Mouse (Mus musculus) heart, embryonic 16.5 days (tissue): ENCODE results near the gene Hecw2. TPM values are rescaled to one million over a fixed set of nuclear protein-coding genes. Genes with fewer than 3 reads are reported as not detected.

Source experiments
- ATAC-seq: fragments of 200-750 bp; cut with Nextera tagmentation; replicated peaks from 2 replicates; pipeline ENCODE4 v1.8.0; 2017; ENCODE audit warnings: moderate number of reproducible peaks; ENCODE audit not compliant: insufficient read depth, low FRiP score; ENCODE audit errors: extremely low read depth
- H3K27ac ChIP-seq: fragments of 300-500 bp; sonication (generic); 2 replicates; pipeline ENCODE4 v1.5.1; 2014; ENCODE audit warnings: mild to moderate bottlenecking, low read length, control low read depth, moderate library complexity
- H3K27me3 ChIP-seq: fragments of 300-500 bp; sonication (generic); 2 replicates; pipeline ENCODE4 v1.6.1; 2014; ENCODE audit warnings: low read length, mixed read lengths; ENCODE audit not compliant: control insufficient read depth, insufficient read depth
- H3K36me3 ChIP-seq: fragments of 300-500 bp; sonication (generic); 2 replicates; pipeline ENCODE4 v1.6.1; 2014; ENCODE audit not compliant: control insufficient read depth, insufficient read depth
- H3K4me1 ChIP-seq: fragments of 300-500 bp; sonication (generic); 2 replicates; pipeline ENCODE4 v1.6.1; 2014; ENCODE audit warnings: low read length, mixed read lengths; ENCODE audit not compliant: control insufficient read depth, insufficient read depth
- H3K4me2 ChIP-seq: fragments of 300-500 bp; sonication (generic); 2 replicates; pipeline ENCODE4 v1.6.1; 2014; ENCODE audit warnings: low read depth, mild to moderate bottlenecking, control low read depth, low read length
- H3K4me3 ChIP-seq: fragments of 300-500 bp; sonication (generic); 2 replicates; pipeline ENCODE4 v1.5.1; 2014; ENCODE audit warnings: mild to moderate bottlenecking, control low read depth, low read length
- H3K9ac ChIP-seq: fragments of 300-500 bp; sonication (generic); 2 replicates; pipeline ENCODE4 v1.6.1; 2014; ENCODE audit warnings: low read length, control low read depth
- H3K9me3 ChIP-seq: fragments of 300-500 bp; sonication (generic); replicated peaks from 2 replicates; pipeline ENCODE4 v1.6.1; 2016; ENCODE audit warnings: low read length; ENCODE audit not compliant: control insufficient read depth
- WGBS: fragments of 180-500 bp; shearing (Covaris S2); extraction: QIAGEN DNeasy Blood & Tissue Kit; methylation state at CpG from one replicate; pipeline ENCODE4 v1.1.7; 2014; 5-methylcytosine and 5-hydroxymethylcytosine counted together
- microRNA-seq: library from miRNA; unstranded; fragments of <30 nt; microRNA quantifications from one replicate; pipeline ENCODE4, GENCODE M21; 2017
- polyA plus RNA-seq: library from polyadenylated mRNA; unstranded; fragments of >200 nt; fragmentation: Nextera tagmentation; extraction: Ambion mirVana; gene quantifications from 2 replicates; pipeline ENCODE4 v1.2.1, GENCODE M21; 2015

The Hecw2 gene
- polyA plus RNA-seq, 1 experiment from 2014 or later: 4.4 TPM

DNA sequence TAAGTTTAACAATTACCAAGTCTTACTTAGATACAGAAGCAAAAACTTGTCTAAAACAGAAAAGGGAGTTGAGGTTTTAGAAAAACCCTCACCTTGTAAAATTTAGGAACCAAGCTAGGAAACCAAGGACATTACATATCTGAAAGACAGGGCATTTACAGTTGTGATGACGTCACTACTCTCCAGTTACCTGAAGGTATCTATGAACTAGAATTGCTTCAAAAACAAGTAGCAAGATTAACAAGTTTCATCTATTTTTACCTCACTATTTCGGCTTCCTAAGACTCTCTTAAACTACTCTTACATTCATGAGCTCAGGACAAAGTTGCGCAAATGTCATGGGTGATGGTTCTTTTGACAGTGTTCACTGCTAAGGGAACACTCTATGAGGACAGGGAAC is 422.0 kb downstream of the Hecw2 start:
- Histone ChIP-seq H3K9me3 (no peaks in the 10 kb centered on the region), H3K9ac (no peak overlapping the region), H3K4me3 (no peak overlapping the region), H3K4me2 (no peak overlapping the region), H3K36me3 (peaks cover 7% of the 10 kb centered on the region), H3K27me3 (no peaks in the 10 kb centered on the region), H3K27ac (no peak overlapping the region), H3K4me1 (no peaks in the 10 kb centered on the region)
- ATAC-seq: no peak
- 82% methylated on average over 3 of the region's 3 CpGs for WGBS

GRCm38 (mm10) chr1:53771476-53771875 is 423.5 kb downstream of the Hecw2 start:
- Histone ChIP-seq H3K4me1 (no peaks in the 10 kb centered on the region), H3K36me3 (peaks cover 7% of the 10 kb centered on the region), H3K27ac (no peak overlapping the region), H3K4me2 (no peak overlapping the region), H3K9ac (no peak overlapping the region), H3K9me3 (no peaks in the 10 kb centered on the region), H3K27me3 (no peaks in the 10 kb centered on the region), H3K4me3 (no peak overlapping the region)
- WGBS: 83% methylated on average over 6 of the region's 6 CpGs
- no peak for ATAC-seq

- Histone ChIP-seq H3K4me2 (no peak overlapping the region), H3K9me3 (no peaks in the 10 kb centered on the region), H3K4me1 (no peaks in the 10 kb centered on the region), H3K36me3 (peaks cover 16% of the 10 kb centered on the region), H3K9ac (no peak overlapping the region), H3K27me3 (no peaks in the 10 kb centered on the region), H3K4me3 (no peak overlapping the region), H3K27ac (no peak overlapping the region)
- WGBS: 56% methylated on average over 2 of the region's 2 CpGs
- no peak for ATAC-seq
Observed at GRCm38 (mm10) chr1:53766112-53766511, 428.9 kb downstream of the Hecw2 start.

- H3K9me3 ChIP-seq: no peaks in the 10 kb centered on the region
- H3K27me3 ChIP-seq: no peaks in the 10 kb centered on the region
- H3K4me1 ChIP-seq: no peaks in the 10 kb centered on the region
- H3K36me3 ChIP-seq: peaks cover 9% of the 10 kb centered on the region
- no peak for ATAC-seq
- H3K27ac ChIP-seq: no peak overlapping the region
- no peak overlapping the region for H3K9ac ChIP-seq
- 90% methylated on average over 4 of the region's 4 CpGs for WGBS
- no peak overlapping the region for H3K4me2 ChIP-seq
- no peak overlapping the region for H3K4me3 ChIP-seq
Observed at GRCm38 (mm10) chr1:53757316-53757715, 437.7 kb downstream of the Hecw2 start.

Small RNA genes lying within 50 kb of the gene (microRNA-seq; reads per million reads assigned to microRNA genes)
- not detected for gene Mir7681

Other genes with a start within 250 kb of the Hecw2 start
- 0.34 and 0.43 TPM in 2 replicates for gene Ccdc150, start 55.5 kb upstream of the Hecw2 start, polyA plus RNA-seq
- 14.8 and 15.3 TPM in 2 replicates for gene Gtf3c3, start 243.8 kb upstream of the Hecw2 start, polyA plus RNA-seq